Mouse (Mus musculus) ES-E14 (cell line): Measurements from ENCODE around the gene Hmx3.

Experiments
- HCFC1 ChIP-seq: IDR thresholded peaks from 2 replicates; pipeline ENCODE4 v1.6.1; 2012; ENCODE audit warnings: low read length, inconsistent platforms, borderline replicate concordance; ENCODE audit not compliant: insufficient read depth
- MAFK ChIP-seq: IDR thresholded peaks from 2 replicates; pipeline ENCODE4 v1.6.1; 2014; ENCODE audit warnings: mild to moderate bottlenecking, low read depth, low read length, inconsistent platforms; ENCODE audit not compliant: insufficient read depth
- ZC3H11A ChIP-seq: IDR thresholded peaks from 2 replicates; pipeline ENCODE4 v1.6.1; 2012; ENCODE audit warnings: low read depth, mild to moderate bottlenecking, inconsistent platforms, low read length, borderline replicate concordance

DNA sequence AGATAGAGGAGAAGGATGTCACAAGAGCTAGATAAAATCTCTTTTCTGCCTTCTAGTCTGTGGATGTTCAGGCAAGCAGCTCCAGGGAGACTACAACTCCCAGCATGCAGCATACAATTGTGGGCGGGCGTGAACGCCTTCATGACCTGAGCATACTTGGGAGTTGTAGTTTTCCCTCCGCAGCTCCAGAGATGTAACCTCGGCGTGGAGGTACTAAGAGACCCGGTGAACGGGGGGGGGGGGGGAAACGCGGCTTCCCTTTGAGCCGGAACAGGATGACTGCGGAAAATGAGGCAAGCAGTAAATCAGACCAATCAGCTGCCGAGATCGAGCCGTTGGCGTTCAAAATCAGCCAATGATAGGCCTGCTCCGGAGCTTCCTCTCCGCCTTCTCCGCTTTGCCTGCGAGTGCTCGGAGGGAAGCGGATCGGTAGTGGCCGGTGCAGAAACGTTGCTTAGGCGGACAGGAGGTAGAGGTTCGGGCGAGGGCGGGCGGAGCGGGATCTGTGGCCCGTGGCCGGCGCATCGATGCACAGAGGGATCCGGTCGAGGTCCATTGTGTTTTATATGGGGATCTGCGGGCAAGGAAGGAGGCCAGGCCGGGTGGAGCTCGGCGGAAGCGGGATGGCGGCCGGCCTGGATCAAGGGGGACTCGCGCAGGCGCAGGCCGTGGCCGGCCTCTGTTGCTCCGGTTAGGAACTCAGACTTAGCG is 17.5 kb downstream of the Hmx3 start, which contains the start of gene Bub3:
- TF ChIP-seq HCFC1 (peak; percentile 98), MAFK (no peak), ZC3H11A (no peak)
